Mouse (Mus musculus) thymus, postnatal 0 days (tissue): ENCODE results near the gene Opcml. TPM values are rescaled to one million over a fixed set of nuclear protein-coding genes. Genes with fewer than 3 reads are reported as not detected.

Source experiments
- DNase-seq: peaks from one replicate; pipeline ENCODE4 v3.0.0-alpha.2; 2015; ENCODE audit warnings: low spot score
- polyA plus RNA-seq: library from polyadenylated mRNA; unstranded; fragments of >200 nt; fragmentation: Nextera tagmentation; extraction: Ambion mirVana; gene quantifications from 2 replicates; pipeline ENCODE4 v1.2.1, GENCODE M21; 2015

Gene Opcml
- polyA plus RNA-seq, 1 experiment from 2014 or later: 10.8 TPM

DNA sequence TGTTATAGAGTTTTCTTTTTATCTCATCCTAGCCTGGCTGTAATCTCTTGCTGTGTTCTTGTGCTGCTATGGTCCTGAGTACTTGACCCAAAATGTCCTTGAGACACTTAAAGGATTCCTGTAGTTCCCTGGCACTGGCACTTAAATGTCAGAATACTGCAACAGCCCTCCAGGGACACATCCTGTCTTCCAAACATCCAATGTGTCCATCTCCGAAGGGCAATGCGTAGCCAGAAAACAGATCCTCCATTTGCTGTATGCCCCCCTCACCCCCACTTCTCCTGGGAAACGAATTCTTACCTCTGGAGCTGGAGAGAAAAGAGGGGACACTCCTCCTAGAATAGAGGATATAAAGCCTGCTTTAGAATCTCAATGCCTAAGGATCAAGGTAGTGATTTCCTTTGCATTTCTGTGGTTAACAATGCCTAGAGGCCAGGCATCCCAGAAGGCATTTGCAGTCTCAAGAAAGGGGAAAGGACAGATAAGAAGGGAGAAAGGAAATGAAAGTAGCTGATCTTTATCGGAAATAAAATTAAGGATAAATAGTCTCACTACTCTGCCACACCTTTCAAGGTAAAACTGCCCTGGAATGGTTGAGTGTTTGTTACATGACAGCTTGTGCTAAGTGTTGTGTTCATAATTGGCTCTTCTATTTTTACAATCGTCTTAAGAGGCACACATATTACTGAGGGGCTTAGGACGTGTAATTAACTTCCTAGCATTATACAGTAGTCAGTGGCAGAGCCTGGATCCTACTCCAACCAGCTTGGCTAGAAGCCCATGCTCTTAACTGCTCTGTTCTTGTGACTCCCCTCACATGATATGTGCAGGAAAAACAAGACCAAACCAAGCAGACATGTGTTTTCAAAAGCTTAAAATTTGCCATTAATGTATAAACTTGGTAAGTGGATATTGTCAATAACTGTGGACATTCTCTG lies 823.4 kb downstream of the Opcml start:
- no peak for DNase-seq

DNA sequence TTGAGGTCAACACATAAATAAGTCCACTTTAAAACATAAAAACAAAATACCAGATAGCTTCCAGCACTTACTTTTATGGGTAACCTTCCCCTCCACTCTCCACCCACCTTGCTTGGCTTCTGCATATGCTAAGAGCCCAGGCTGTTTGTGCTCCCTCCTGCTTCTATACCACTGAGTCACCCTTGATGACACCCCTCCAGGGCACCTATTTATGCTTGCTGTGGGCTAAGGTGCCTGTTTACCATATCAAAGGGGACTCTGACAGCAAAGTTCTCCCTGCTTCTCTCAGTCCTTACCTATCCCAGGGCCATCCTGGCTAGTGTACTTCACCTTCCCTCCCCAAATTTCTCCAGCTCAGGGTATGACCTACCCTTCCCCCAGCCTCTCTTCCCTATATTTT lies 824.9 kb downstream of the Opcml start:
- no peak for DNase-seq

DNA sequence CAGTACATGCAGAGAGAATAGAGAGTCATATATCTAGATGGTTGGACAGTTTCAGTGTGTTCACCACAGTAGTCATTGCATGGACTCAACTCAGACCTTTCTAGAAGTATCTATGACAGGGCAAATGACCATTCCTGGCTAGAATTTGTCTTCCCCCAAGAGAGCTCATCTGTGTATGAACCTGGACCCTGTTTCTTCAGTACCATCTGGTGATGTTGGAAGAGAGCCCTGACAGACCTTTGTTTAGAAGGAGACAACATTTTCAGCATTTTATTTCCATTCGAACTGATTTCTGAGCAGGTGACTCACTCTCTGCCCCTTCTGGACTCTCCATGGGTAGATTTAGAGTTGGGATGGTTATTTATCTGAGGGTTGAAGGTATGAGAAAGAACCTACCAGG lies 827.1 kb downstream of the Opcml start:
- no peak for DNase-seq

DNA sequence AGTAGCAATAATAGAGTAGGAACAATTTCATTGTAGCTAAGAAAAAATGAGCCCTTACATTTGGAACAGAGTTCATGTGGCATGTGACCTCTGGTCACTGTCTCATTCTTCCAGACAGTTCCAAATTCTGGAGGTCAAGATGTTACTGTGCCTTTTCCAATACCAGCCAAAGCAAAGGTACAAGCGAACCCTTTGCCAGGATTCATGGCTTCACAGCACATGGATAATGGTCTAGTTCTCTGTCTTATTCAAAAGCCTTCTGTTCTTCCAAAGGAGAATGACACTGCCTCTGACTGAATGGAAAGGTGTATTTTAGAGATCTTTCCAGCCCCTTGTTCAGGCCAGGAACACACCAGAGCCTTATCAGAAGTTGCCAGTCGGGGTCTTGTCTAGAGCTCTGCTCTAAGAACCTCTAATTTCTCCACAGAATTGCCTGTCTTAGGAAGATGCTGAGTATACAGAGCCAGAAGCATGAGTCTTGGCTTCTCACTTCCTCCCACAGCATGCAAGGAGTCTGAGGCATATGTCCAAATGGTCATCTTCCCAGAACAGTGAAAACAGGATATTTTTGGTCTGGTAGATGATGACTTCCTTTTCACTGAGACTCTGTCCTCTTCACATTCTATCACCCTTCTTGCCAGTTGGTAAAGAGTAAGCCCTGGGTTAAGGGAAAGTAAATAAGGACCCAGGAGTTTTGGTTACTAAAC lies 827.8 kb downstream of the Opcml start:
- DNase-seq: no peak

DNA sequence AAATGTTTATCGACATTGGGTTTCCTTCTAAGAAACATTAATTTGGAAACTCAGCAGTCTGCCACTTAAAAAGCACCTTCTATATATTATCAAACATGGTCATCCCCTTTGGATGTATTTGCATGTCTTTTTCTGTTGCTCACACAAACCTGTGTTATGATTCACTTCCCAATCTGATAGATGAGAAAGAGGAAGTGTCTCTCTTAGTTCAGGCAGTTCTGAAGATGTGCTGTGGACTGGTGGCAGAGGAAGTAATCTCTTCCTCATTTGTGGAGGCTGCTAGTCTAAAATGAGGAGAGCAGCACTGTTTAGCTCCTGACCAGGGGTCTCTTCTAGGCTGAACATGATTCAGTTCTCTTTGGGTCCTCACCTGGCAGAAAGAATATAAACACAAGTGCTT lies 831.4 kb downstream of the Opcml start:
- DNase-seq: no peak

DNA sequence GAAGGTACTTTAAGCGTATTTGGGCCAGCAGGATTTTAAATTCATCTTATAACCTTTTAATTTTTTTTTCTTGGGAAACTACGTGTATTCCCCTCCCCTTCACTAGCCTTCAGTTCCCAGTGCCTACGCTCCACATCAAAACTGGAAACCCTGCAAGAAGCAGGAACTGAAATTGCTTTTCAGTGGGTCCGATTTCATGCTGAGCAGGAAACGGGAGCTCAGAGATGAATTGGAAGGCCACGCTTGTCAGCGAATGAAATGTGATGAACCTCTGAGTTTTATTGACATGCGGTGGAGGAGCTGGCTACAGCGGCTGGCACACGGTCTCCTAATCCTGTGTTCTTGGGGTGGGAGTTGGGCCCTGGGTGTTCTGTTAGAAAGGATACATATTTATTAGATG lies 834.3 kb downstream of the Opcml start:
- no peak for DNase-seq

DNA sequence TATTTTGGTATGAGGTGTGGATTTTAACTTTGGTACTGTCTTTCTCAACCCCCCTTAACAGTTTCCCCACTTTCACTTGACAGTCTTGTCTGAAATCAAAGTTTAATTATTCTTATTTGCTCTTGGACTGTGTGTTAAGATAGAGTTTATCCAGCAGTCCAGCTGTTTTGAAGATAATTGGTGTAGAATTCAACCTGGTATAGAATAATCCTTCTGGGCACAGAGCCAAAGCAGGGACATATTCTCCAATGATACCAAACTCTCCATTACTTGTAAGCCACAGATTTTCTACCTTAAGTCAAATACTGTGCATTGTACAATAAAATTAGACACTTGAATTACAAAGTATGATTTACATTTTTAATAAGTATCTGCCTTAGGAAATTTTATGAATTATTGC lies 852.2 kb downstream of the Opcml start:
- DNase-seq: no peak

DNA sequence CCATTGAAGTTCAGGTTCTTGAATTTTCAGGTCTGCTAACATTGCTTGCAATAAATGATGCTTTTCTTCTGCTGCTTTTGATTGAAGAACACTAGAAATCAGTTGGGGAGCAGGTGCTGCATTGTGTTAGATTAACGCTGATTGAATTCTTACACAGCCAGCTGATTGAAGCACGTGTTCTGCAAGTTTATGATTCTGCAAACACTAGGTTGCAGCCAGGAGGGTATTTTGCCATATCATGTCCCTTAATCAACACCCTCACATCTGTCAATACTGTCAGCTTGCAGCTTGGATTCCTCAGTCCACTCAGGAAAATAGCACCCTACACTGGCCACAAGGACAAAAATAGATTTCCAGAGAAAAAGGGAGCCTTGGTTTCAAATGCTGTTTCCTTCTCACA lies 853.5 kb downstream of the Opcml start:
- no peak for DNase-seq

DNA sequence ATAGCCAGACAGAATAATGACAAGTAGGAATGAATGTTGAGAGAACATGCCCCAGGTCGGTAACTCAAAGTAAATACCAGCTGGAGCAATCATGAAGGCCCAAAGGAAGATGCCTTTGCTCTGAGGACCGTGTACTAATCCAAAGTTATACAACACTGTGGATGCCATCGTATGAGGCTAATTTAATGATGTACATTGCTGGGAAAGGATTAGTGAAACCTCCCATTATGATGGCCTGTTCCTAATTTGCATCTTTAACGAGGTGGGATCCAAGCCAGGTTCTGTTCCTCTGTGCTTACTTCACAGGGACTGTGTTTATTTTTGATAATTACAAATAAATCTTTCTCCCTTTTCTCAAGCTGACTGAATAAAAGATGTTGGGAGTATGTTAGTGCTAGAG lies 859.5 kb downstream of the Opcml start:
- no peak for DNase-seq

DNA sequence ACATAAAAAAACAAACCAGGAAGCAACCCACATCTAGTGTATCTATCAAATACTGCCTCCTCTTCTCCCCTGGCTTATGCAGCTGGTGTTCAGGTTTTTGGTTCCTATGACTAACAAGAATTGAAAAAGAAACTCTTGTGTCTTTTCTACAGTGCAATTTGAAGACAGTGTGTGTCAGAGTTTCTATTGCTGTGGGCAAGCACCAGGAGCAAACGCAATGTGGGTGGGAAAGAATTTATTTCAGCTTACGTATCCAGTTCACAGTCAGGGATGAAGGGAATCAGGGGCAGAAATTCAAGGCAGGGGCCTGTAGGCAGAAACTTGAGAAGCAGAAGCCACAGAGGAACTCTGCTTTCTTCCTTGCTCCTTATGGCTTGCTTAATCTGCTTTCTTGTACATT lies 869.4 kb downstream of the Opcml start:
- DNase-seq: no peak

DNA sequence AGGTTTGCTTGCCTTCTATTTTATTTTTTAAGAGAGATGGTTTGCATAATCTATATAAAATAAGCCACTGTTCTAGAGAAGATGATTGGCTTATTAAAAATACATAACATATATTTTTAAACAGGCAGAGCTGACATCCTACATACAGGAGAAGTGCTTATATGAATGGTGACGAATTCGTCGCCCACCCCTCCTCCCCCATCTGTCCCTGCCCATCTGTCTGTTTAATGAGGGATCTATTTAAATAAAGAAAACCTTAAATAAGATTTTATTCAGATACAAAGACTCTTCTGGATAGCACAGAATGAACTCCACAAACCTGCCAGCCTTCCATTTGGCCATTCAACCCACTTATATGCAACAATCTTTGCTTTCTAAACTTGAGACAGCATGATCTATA lies 872.3 kb downstream of the Opcml start:
- no peak for DNase-seq

DNA sequence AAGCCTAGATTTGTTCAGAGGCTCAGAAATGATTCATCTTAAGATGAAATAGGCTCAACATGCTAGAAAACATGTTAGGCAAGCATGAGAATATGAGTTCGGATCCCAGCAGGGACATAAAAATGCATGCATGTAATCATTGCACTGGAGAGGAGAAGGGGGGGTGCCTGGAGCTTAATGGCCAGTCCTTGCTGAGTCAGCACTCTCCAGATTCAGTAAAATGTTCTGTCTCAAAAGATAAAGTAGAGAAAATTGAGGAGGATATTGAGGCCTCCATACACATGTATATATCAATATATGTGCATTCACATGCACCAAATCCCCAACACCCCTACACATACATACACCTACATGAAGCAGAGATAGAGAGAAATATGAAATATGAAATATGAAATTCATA lies 889.7 kb downstream of the Opcml start:
- no peak for DNase-seq

DNA sequence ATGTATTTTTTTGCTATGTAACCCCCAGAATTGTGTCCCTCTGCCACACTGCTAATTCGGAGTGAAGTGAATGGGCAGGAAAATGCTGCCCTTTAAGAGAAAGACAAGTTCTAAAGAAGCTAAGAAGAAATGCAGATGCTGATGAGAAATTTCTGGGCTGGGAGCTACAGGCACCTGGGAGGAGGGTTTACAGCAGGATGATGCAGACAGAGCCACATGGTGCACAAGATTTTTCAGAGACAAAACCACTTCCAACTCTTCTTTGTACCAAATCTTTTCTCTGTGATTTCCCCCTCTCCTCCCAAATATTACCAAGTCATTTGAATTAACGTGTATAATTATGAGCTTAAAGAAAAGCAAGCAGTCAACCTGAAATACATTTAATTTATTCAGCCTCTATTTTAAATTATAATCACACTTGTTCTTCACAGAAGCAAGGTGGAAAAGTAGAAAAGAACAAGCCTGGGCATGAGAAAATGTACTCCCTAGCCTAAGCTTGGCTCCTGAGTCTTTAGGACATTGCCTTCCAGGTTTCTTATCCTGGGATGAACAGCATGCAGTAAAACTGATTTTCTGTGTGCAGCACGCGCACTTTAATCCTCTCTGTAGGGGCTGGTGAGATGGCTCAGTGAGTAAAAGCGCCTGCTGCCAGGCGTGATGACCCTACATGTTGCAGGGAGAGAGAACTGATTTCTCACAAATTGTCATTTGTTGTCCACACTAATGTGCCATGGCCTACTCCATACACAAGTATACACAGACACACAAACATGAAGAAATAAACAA lies 890.9 kb downstream of the Opcml start:
- DNase-seq: no peak

DNA sequence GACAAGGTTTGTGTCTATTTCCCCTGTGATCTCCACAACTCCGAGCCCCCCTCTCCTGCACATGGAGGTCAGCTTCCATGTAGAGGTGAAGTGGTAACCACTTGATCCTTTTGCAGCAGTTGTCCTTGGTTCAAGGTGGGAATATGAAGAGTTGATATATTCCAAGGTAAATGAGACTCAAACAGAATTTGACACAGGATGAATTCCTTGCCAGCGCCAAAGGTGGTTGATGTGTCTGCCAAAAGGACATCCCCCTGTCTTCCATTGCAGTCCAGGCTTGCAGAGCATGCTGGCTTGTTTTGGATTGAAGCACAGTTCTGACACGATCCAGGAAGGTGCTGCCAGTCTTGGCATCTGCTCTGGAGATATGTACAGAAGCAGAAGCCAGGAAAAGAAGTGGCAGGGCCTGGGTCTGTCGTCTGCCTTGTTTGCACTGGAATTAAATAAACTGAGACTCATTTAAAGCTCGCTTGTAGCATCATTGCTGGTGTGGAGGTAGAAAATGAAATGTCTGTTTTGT lies 893.4 kb downstream of the Opcml start:
- DNase-seq: no peak

DNA sequence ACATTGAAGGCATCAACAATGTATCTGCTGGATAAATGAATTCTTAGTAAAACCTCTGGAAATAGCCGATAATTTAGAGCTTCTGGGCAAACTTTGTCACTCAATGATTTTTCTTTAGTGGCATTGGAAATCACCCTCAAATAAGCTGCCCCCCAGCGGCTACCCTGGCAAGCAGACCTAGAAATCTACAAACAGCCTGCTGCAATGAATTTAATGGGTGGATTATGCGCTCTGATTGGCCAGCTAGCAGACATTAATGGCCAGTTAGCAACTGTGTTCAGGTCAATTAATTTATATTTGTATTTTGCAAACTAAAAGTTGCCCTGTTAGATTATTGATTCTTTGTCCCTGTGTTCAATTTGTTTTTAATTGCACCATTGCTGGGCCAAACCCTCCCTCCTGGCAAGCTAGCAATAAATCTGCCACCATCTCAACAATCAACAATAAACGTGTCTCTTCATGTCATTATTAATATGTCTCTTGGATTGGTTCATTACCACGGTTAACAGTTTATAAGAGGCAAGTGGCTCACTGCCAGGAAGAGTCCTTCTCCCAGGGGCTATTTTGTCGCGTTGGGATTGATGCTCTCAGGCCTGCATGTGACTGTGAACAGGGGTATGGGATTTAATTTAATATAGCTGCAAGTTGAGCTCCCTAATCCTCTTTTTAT lies 896.5 kb downstream of the Opcml start:
- no peak for DNase-seq

DNA sequence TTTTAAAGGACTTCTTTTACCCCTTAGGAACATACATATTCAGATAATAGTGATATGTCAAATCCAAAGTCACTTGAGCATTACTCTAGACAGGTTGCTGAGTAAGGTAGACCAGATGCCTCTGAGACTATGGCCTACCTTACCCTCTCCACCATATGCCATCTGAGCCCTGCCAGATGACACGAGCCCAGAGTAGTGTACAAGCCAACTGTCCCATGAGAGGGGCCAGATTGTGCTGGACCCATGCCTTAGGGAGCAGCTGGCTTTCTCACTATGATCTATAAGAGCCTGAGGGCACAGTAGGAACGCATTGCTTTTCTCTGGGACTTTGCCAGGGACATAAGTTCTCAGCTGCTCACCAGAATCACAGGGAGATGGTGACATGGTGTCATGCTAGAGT lies 899.6 kb downstream of the Opcml start:
- DNase-seq: no peak

DNA sequence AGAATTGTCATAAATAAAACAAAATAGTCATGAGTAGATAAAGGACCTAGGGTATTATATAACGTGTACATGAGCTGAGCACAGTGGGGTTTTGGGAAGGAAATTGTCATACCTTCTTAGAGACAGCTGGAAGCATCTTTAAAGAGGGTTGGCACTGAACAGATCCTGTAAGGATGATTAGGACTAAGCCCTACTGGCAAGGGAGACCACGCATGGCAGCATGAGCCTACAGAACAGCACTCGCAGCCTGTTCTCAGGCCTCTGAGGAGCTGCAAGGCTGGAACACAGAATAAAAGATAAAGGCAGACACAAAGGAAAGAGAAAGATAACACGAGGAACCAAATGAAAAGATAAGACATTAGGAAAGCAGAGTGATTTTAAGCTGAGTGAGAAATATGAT lies 915.2 kb downstream of the Opcml start:
- no peak for DNase-seq

DNA sequence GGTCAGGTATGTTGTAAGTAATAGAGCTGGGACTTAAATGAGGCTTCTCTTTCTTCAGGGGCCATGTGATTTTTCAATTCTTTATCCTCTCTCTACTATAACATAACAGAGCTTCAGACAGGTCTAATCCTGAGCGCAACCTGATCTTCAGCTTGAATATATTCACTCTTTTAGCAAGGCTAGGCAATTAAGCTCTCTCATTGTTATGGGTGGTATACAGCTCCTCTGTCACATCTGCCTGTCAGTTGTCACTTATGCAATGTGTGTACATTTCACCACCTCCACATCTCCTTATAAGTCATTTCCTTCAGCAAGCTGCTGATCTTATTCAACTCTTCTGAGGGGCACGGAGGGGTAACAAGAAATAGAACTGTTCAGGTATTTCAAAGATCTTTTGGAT lies 924.0 kb downstream of the Opcml start:
- no peak for DNase-seq

DNA sequence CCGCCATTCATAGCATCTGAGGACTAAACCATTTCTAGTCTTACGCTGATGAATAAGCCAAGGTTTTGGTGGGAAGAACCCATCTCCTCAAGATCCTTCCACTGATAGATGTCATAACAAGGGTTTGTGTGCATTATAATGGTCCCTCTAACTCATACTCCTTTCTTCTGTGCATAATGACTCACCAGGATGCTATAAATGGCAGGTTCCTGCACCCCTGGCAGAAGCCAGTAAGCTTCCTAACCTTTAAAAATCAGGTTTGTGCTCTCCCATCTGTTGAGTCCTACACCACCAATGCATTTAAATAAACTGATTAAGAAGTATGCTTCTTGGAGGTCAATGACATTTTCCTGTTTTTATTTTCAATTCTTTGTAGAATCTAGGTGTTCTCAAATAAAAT lies 929.6 kb downstream of the Opcml start:
- DNase-seq: no peak

DNA sequence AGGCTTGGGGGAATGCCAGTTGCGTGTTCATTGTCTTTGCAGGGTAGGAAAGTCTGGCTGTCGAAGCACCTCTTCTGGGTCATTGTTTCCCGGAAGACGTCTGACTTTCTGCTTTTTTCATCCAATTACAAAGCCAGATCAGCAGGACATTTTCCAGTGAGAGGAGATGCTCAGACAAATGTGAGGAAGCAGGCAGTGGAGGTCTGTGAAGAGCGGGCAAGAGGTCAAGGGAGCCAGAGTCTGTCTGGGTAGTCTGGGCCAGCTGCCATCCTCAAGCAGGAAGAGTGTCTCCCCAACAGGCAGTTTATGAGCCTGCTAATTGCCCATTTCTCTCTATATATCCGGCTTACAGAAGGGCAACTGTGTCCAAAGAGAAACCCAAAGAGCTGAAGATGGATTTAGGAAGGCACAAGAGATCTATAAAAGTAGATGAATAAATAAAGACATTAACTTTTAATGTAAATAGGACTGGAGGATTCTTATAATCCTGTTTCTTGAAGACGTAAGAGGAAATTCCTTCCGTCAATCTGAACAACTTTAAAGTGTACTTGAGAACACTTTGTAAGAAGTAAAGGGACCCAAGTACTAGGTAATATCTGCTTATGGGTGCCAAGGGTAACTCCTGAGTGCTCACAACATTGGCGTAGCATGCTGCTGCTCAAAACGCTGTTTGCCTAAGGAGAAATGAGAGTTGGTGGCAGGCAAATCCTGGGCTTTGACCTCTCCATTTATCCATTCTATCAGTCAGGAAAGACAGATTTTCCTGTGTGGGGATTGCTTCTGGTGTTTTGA lies 941.4 kb downstream of the Opcml start:
- DNase-seq: no peak
